Mouse (Mus musculus) left cerebral cortex, postnatal 36 days (tissue): ENCODE data around the gene Tshz2. TPM values are rescaled to one million over a fixed set of nuclear protein-coding genes. Genes with fewer than 3 reads are reported as not detected.
"Not testable (repeated sequence)": the region's sequence is repeated elsewhere in the genome, so short reads cannot be mapped to it uniquely, and the experiment has no call there.

Source experiments
- DNase-seq, 2 experiments: peaks; one replicate each; pipeline ENCODE4 v3.0.0; 2021 to 2022; ENCODE audit warnings: low spot score in 2 of 2, mixed read lengths in 1 of 2
- intact Hi-C: fragments of 180-260 bp; cut with DNase I; formaldehyde crosslinking; loops from one replicate; pipeline ENCODE4 v1.15.1; 2025
- total RNA-seq, 2 experiments: library from RNA; stranded (reverse); gene quantifications; 2 replicates each; pipeline ENCODE4 v1.2.3; 2021

Tshz2 gene
- total RNA-seq, 2 experiments from 2014 or later, result 28.2 to 54.5 TPM

DNA sequence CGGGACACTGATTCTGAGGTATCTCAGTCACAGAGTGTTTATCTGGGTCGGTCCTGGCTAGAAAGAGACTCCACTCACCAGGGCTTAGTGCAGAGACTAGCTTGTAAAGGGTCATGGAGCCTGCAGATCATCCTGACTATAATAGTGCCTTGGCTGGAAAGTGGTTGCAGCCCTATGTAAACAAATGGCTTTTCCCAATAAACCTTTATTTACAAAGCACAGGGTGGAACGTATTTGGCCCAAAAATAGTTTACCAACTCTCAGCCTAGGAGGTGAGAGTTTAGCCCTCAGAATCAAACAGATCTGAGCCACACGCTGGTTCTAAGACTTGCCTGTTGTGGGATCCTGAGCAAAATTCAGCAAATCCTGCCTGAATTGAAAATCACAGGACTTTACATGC is 111.1 kb downstream of the Tshz2 start:
- intact Hi-C loops, result no loop called here

DNA sequence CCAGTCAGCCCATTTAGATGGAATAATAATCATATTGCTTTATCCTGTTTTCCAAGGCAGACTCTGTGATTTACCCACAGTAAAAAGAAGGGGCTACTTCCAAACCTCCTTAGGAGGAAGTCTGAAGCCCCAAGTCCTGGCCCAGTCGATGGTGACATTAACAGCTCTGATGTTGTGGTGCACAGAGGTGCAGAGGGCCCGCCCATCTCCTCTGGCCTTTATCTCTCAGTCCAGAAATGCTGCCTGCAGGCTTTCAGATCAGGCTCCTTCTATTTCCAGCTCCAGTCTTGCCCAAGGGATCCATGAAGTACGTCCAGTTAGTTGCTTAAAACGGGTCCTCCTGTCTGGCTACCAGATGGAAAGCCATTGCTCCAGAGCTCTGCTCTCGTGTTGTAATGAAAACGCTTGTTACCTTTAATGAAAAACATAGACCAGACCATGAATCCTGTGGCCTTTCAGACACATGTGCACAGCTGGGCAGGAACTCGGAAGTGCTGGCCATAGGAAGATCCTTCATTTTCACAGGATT is 114.4 kb downstream of the Tshz2 start:
- DNase-seq, result no peak
- intact Hi-C loops, result no loop called here

More for the DNA sequence above, 111.1 kb downstream of the Tshz2 start:
- no peak for DNase-seq

DNA sequence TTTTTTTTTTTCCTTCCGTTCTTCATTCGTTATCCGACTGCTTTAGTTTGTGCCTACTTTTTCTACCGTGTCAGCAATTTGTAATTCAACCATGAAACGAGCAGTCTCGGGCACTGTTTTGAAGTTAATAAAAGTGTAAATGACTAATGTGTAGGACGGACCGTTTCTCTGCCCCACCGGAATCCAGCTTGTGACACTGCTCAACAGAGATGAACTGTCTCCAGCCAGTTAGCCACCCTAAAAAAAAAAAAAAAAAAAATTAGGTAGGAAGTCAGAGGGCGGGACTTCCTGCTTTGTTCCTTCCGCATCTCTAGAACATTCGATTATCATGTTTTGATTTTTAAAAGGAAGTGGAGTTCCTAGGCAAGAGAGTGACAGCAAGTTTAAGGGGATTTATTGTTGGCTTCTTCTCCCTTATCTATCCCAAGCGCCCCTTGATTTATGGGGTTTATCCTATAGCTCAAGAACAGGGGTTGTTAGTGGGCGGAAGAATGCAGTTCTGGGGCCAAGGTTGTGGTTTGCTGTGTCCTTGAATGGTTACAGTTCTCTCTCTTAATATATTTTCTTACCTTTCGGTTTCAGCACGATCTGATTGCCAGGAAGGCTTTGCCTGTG is 116.6 kb downstream of the Tshz2 start:
- DNase-seq, result no peak
- intact Hi-C loops, result no loop called here

DNA sequence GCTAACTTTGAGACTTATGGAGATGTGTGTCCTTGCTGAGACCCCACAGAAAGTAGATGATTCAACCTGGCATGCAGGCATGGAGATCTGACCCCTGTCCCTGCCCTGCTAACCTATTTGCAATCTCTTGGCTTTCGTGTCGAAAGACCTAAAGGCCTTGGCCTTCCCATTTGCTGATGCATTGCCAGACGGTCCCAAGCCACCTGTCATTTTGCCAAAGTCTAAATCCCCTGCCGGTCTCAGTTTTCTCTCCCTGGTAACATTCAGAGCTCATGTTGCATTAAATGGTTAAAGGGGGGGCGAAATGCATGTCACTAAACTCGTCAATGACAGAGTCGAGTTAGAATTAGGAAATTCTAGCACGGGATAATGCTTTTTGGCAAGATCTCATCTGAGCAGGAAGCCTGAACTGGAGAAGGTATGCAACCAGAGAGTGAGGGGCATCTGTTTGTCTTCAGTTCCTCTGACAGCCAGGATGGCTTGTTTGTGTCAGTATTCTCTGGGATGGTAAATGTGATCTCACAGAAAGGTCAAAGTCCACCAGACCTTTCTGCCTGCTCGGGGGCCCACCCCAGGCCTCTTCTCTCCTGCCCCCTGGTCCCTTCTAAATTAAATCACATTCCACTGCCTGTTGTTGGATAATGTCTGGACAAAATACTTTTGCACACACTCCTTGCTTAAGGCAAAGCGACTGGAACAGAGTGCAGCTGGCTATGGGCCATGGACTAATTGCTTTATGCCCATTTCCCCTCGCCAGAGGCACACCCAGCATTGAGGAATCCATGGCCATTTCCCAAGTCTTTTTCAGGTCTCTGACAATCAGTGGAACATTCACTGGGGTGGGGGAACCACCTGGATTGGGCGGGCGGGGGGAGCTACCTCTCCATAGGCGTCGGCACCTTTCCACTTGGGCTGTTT is 118.0 kb downstream of the Tshz2 start:
- DNase-seq, result no peak
- intact Hi-C loops, result no loop called here

DNA sequence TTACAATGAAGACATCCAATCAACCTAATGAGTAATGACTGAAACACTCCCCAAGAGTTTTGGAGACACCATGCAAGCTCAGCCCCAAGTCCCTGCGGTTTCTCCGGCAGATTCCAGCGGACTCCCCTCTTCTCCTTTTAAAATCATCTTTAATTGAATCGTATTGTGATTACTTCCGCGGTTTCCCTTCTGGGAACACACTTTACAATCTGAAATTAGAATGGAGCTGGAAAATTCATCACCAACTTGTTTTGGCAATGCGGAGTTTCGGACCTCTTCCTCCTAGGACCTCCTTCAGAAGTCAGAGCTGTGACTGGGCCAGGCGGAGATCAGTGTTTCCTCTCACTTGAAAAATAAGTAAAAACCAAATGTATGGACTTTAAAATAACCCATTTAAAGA is 119.3 kb downstream of the Tshz2 start:
- intact Hi-C loops, result no loop called here
- DNase-seq, result no peak

DNA sequence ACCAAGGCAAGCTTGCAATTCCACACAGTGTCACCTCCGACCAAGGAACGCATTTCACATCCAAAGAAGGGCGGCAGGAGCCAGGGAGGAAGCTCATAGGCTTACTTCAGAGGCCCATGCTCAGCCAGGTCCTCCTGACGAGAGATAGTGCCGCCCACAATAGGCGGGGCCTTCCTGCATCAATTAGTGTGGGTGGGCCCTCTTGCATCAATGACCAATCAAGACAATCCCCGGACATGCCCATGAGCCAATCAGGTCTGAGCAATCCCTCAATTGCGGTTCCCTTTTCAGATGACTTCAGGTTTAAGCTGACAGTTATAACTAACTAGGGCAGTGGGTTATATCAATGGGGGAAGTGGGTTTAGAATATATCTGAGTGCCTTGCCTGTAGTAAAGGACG is 120.6 kb downstream of the Tshz2 start:
- DNase-seq, result no peak
- intact Hi-C loops, result no loop called here

DNA sequence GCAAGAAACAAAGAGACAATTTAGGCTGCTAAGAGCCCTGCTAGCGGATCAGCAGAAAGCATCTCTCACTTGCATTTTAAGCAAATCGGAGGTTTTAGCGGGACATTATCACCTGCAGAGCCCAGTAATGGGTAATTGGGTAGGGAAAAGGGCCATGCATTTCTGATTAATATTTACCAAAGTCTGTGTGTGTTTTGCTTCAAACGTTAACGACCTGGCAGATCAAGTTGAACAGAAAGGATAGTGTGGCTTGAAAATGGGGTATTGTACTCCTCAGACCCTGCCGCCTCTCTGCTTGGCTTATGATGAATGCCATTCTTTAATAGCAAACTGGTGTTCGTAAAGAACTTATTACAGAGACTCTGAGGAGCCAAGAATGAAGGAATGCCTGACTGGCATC is 122.3 kb downstream of the Tshz2 start:
- no peak for DNase-seq
- intact Hi-C loops, result no loop called here

DNA sequence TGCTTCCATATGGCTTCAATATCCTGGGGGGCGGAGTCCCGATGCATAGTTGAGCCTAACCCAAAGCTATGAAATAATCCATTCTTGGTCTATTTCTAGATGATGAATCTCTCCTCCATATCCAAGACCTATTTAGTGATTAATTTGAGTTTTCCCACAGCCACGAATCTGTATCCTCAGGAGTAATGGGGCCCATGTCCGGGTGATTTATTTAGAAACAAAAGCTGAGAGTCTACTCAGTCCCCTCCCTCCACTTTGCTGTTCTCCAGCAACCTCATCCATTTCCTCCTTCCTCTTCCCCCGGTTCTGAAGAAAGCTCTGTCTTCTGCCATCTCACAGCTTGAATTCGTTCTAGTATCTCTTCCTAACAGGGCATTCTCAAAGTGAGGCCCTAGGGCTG is 125.3 kb downstream of the Tshz2 start:
- DNase-seq, result no peak
- intact Hi-C loops, result no loop called here

DNA sequence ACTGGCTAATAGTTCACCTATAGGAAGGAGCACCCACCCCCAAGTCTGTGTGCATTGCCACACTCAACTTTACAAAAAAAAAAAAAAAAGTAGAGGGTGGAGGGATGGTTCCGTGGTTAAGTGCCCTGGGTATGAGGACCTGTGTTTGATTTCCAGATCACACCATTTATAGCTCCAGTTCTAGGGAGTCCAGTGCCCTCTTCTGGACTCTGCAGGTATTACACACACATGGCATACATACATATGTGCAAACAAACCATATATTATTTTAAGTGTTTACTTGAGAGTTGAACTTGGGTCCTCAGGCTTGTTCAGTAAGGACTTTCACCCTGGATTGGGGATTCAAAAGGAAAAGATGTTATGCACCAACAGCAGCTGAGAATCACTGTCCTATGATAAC is 127.3 kb downstream of the Tshz2 start:
- intact Hi-C loops, result no loop called here
- DNase-seq, result no peak

DNA sequence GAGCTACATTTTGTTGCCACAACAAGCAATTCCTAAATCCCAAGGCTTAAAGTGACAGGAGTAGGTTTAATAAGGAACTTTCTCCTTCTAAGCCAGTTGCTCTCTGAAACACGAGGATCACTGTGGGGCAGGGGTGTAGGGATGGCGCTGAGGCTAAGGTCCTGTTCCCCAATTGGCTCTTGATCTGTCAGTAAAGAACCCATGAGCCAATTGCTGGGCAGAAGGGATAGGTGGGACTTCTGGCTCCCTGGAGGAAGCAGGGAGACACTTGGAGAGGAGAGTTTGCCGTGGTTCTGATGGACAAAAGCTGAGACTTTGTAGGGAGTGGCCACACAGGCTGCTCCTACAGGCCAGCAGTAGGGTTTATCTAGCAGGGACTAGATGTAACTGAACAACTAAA is 128.9 kb downstream of the Tshz2 start:
- DNase-seq, result no peak
- intact Hi-C loops, result no loop called here

DNA sequence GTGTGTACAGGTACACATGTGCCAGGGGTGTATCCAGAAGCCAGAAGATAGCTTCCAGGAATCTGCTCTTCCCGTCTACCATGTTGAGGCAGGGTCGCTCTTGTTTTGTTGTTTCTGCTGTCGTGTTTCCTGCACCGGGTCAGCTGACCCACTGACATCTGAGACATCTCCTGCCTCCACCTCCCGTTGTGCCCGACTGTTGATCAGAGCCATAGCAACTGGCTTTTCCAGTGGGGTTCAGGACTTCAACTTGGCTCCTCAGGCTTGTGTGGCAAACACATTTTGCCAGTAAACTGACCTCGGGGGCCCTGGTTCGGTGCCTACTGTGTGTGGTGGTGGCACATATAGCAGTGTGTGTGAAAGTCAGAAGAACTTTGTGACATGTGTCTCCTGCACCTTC is 129.5 kb downstream of the Tshz2 start:
- intact Hi-C loops, result no loop called here
- no peak for DNase-seq

DNA sequence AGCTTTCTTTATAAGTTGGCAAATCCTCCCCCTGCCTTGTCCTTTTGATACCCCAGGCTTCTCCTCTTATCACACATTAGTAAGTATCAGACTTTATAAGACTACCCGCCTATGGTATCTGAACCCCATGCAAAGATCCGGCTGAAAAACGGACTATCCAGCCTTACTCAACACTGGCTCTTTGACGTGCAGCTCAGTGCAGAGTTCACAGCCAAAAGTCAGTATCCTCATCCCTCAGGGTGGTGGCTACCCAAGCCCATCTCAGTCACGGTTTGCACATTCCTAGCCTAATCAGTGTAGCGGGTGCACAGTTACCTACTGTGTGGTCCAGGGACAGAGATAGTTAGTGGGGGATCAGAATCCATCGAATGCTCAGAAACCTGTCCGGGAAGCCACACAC is 130.9 kb downstream of the Tshz2 start:
- intact Hi-C loops, result no loop called here
- DNase-seq, result no peak

DNA sequence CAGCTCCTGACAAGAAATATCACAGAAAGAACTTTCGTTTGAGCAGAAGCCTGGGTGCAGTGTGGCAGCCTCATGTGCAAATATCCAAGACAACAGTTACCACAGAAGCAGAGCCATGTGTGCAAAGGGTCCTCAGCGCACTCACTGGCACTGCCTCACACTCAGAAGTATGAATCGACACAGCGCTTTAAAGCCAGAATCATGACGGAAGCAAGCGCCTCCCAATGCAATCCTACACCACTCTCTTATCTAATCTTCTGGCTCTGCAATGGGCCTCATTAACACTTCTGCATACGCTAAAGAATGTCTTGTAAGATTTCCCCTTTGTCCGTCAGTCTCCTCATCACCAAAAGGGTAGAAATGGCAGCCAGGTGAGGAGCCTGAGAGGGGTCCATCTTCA is 133.4 kb downstream of the Tshz2 start:
- DNase-seq, result no peak

DNA sequence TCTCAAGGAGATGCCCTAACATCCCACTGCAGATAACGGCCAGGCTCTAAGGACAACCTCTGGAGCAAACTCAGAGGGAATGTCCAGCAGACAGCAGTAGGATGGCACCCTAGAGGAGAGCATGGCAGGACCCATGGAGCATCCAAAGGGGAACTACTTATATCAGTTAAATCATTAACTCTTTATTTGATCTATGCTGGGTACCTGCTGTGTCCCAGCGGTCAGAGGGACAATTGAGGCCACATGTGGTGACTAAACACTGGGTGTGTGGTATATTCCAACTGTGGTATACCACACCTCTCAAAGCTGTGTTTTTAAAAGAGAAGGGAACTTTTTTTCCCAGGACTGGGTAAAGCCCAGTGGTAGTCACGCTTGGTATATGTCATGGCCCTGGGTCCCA is 134.5 kb downstream of the Tshz2 start:
- DNase-seq, result no peak
- intact Hi-C loops, result no loop called here

More for the DNA sequence above, 133.4 kb downstream of the Tshz2 start:
- intact Hi-C loops, result no loop called here

DNA sequence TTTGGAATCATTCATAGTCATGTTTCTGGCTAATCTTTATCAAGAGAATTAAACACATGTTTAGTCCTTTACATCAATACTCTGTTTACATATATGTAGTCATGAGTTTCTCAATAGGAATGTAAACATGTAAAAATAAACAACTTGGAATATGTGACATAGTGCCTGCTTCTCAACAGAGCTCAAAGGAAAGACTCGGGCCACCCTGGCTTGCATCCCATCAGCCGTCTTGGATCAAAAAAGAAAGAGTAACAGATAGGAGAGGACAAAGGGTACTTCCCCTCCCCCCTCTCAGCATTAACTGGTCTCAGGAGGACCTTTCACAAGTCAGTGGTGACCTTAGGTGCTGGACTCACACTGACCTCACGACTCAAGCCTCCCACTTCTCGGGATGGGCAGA is 142.3 kb downstream of the Tshz2 start:
- intact Hi-C loops, result no loop called here
- no peak for DNase-seq

DNA sequence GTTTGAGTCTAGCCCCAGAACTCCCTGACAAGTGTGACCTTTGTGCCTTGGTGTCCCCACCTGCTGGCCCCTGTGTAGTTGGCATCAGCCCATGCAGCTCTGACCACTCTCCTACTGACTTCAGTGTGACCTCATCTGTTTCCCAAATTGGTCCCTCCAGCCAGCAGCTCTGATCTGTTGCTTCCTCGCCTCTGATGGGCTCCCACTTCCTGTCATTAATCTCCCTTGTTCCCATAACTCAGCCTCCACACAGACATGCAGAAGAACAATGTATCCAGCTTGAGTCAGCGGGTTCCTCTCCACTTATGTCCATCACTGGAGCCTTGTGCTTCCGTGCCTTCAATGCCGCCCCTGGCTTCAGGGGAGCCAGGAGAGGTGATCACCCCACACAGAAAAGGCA is 144.4 kb downstream of the Tshz2 start:
- DNase-seq, result no peak
- intact Hi-C loops, result no loop called here

DNA sequence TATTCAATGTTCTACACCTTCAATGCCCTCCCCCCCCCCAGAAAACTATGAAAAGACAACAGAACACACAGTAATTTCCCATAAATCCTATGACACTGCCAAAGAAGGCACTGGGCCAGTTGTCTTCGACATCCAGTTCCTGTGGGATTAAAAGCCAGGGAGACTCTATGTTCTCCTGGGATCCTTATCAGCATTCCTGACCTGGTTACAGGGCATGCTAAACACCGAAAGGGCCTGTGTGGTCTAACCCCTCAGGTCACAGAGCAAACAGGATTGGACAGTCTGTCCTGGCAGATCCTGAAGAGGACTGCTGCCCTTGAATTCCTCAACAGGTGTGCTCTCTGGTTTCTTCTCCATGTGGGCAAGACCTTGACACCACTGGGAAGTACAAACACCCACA is 145.0 kb downstream of the Tshz2 start:
- DNase-seq, result no peak
- intact Hi-C loops, result no loop called here

DNA sequence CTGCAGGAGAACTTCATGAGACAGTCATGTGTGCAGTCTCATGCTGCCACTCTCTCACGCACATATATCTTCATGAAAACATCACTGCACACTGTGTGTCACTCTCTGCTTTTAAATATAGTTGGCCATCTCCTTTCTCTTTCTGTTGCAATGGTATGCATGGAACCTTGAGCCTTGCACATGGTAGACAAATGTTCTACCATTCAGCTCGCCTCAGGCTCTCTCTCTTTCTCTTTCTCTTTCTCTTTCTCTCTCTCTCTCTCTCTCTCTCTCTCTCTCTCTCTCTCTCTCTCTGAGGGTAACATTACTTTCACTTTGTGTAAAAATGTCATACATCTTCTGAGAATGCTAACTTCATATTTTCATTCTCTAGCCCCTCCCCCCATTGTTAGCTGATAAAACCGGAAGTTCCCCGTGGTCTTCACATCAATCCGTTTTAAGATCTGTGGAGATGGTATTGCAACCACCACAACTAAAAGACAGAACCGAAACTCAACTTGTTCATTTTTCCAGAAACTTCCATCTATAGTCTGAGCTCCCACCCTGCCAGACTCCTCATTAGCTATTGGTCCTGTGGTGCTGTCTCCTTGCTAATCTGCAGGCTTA is 146.0 kb downstream of the Tshz2 start:
- DNase-seq, result no peak
- intact Hi-C loops, result no loop called here

DNA sequence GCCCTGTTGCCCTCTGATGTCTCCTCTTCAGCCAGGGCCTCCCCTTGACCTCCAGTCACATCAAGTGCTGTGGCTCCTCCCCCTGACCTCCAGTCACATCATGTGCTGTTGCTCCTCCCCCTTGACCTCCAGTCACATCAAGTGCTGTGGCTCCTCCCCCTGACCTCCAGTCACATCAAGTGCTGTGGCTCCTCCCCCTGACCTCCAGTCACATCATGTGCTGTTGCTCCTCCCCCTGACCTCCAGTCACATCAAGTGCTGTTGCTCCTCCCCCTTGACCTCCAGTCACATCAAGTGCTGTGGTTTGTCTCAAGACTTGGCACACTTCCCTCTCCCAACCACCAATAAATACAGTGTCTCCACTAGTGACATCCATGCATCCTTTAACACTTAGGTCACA is 148.9 kb downstream of the Tshz2 start:
- intact Hi-C loops, DNase-seq: not testable (repeated sequence)

DNA sequence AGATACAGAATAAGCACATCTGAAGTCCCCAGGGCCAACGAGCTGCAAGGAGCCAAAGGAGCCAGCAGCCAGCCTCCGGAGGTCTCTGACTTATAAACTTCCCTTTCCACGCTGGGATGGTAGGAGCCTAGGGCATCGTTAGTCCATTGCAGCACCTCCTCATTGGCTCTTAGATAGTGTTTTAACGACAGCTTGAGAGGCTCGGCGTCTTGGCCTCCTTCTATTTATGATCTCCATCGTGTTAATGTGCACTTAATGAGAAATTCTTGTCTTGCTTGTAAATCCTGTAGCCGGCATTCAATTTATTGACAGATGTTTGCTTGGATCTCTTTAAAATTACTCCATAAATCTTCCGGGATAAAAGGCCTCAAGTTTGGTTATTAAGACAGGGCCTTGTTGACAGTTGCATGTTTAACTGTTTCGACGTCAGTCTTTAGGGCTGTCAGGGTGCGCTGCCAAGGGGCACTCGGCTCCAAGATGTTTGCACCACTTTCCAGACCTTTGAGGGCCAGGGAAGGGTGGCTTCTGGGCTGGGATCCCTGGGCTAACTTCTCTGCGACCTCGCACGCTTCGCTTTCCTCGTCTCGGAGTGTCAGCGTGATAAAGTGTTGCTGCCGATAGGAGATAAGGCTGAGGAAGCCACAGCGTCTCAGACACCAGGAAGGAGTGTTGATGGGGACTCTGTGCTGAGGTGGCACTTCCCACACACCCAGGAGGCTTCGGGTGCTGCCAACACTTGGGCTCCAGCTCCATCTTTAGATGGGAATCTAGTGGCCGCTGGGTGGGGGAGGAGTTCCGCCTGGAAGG is 150.3 kb downstream of the Tshz2 start:
- DNase-seq, result peak; percentile 10 to 36
- intact Hi-C loops, result no loop called here
